Mouse (Mus musculus) monocyte, adult 5-6 weeks (primary cell): ENCODE data around the gene Camkk2. TPM values are rescaled to one million over a fixed set of nuclear protein-coding genes. Genes with fewer than 3 reads are reported as not detected.

Source experiments
- total RNA-seq: library from RNA; stranded (forward); fragments of 200-1000, 200-491, 200-594 nt; gene quantifications from 3 replicates; pipeline ENCODE4 v1.2.3, GENCODE M21; 2017

Gene Camkk2
- total RNA-seq, 1 experiment from 2014 or later, result 63.5 TPM

Other genes starting within 250 kb of the Camkk2 start
- 0.32 to 3.9 TPM (median 2.5 TPM) in 3 replicates for gene Ift81, start 164.9 kb downstream of the Camkk2 start, total RNA-seq
- 23.3 to 42.5 TPM (median 24.3 TPM) in 3 replicates for gene P2rx7, start 135.5 kb downstream of the Camkk2 start, total RNA-seq
- gene P2rx4, start 71.9 kb downstream of the Camkk2 start, total RNA-seq, result 16.5 to 37.1 TPM (median 26.3 TPM) in 3 replicates
- 141 to 157 TPM (median 145 TPM) in 3 replicates for gene Anapc5, start 41.9 kb upstream of the Camkk2 start, total RNA-seq
- 23.9 to 25.5 TPM (median 24.1 TPM) in 3 replicates for gene Rnf34, start 70.6 kb upstream of the Camkk2 start, total RNA-seq
- 24.1 to 26.8 TPM (median 25.5 TPM) in 3 replicates for gene Kdm2b, start 210.4 kb upstream of the Camkk2 start, total RNA-seq
- gene Orai1, start 235.7 kb upstream of the Camkk2 start, total RNA-seq, result 14.6 to 21.8 TPM (median 17.2 TPM) in 3 replicates